Mouse (Mus musculus): ENCODE measurements around the gene Itgb2. TPM values are rescaled to one million over a fixed set of nuclear protein-coding genes. Genes with fewer than 3 reads are reported as not detected.

Gene Itgb2
- 18.7 and 23.1 TPM in 2 replicates for polyA plus RNA-seq (2015; fragmentation: Nextera tagmentation; extraction: Ambion mirVana)

DNA sequence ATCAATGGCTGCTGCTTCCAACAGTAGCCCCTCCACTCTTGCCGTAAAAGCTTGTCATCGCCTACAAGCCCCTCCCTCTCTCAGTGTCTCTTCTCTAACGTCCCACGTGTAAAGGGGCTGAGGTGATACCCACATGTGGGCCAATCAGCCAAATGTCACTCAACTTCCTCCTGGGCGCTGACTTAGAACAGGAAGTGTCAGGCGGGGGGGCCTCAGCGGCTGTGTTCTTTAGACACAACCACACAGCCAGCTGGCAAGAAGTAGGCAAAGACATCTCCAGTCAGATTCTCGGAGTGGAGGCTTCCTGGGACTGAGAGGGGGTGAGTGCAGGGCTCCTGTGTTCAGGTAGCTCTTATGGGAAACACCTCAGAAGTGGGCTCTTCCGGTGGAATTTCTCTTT, at the start of gene Itgb2:
Gene Itgb2 (plus strand): TSS at position 113 of the 400 bp plus-strand sequence.
- Histone ChIP-seq H3K27me3 (ENCODE audit: insufficient read depth, low read length) (no peaks in the 10 kb centered on the region), H3K36me3 (replicated peaks; ENCODE audit: insufficient read depth, low read length) (no peaks in the 10 kb centered on the region), H3K4me1 (ENCODE audit: insufficient read depth) (peaks cover 9% of the 10 kb centered on the region; the same call in 1 of the 2 replicates), H3K27ac (ENCODE audit: low read depth) (peak within 1 kb of the TSS; percentile 82), H3K9me3 (ENCODE audit: low read length) (no peaks in the 10 kb centered on the region), H3K9ac (replicated peaks) (peak within 1 kb of the TSS; percentile 62), H3K4me2 (ENCODE audit: low read depth, low read length) (peak within 1 kb of the TSS; percentile 61), H3K4me3 (ENCODE audit: low read depth, low read length) (peak within 1 kb of the TSS; percentile 46)
- 25% methylated on average over 9 of the region's 9 CpGs for WGBS (ENCODE audit: insufficient replicate concordance)
- peak; percentile 20; the same call in 1 of the 2 replicates for ATAC-seq
- peak; percentile 71 for DNase-seq
- TF ChIP-seq EP300 (IDR thresholded peaks at IDR 0.05; ENCODE audit: low read depth) (no peak), CTCF (IDR thresholded peaks at IDR 0.05; ENCODE audit: low read depth) (no peak)

DNA sequence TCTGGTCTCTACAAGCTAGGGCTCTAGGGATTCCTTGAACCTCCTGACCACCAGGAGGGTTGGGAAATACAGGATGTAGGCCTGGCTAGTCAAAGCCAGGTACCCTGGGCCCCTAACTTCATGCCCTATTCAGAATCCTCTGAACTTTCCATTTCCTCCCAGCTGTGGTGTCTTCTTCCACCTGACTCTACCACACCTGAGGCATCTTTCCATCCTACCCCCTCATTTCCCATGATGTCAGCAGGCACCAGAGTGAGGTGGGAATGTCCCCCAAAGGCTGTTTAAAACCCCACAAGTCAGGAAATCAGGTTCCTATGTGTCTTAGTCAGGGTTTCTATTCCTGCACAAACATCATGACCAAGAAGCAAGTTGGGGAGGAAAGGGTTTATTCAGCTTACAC, 48.2 kb upstream of the Itgb2 start:
- Histone ChIP-seq H3K27me3 (ENCODE audit: insufficient read depth, low read length) (no peaks in the 10 kb centered on the region), H3K9me3 (ENCODE audit: low read length) (no peaks in the 10 kb centered on the region), H3K27ac (ENCODE audit: low read depth) (no peak overlapping the region), H3K4me1 (ENCODE audit: insufficient read depth) (0 out of 2 replicates have a peak, but pooled peaks cover 3% of the 10 kb centered on the region), H3K9ac (replicated peaks) (no peak overlapping the region), H3K36me3 (replicated peaks; ENCODE audit: insufficient read depth, low read length) (peaks cover 7% of the 10 kb centered on the region), H3K4me2 (ENCODE audit: low read depth, low read length) (no peak overlapping the region), H3K4me3 (ENCODE audit: low read depth, low read length) (no peak overlapping the region)
- ATAC-seq (no peak), DNase-seq (no peak)
- TF ChIP-seq CTCF (IDR thresholded peaks at IDR 0.05; ENCODE audit: low read depth) = no peak
- no peak for TF ChIP-seq EP300 (IDR thresholded peaks at IDR 0.05; ENCODE audit: low read depth)

DNA sequence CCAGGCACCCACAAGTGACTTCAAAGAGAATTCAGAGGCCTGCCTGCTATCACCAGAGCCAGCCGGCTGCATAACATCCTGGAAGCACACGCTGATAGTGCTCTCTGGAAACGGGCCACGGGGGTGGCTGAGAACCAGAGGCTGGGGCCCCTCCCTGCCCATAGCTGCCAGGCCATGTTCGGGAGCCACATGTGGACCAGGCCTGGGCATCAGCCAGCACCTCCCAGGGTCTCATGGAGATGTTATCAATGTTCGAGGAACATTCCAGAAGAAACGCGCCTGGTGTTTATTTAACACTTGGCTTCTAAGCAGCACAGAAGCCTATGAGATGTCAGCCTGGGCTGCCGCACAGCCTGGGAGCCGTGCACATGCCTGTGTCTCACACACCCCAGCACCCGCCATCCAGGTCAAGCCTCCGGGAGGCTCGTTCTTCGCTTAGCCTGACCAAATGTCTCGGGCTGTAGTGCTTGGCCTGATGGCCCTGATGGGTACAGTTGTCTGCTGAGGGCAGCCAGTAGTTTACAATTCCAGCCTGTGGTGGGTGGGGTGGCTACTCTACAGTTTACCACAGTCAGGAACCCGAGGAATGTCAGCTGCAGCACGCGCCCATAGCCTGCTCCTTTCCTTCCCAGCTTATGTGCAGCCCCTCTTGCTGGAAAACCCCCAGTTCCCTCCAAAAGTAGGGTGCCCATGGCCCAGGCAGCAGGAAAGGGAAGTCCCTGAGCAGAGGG, 45.7 kb upstream of the Itgb2 start:
- DNase-seq (peak; percentile 54), ATAC-seq (peak; percentile 69)
- 37% methylated on average over 18 of the region's 18 CpGs for WGBS (ENCODE audit: insufficient replicate concordance)
- Histone ChIP-seq H3K36me3 (replicated peaks; ENCODE audit: insufficient read depth, low read length) (peaks cover 30% of the 10 kb centered on the region), H3K27me3 (ENCODE audit: insufficient read depth, low read length) (no peaks in the 10 kb centered on the region), H3K4me2 (ENCODE audit: low read depth, low read length) (no peak overlapping the region), H3K4me1 (ENCODE audit: insufficient read depth) (0 out of 2 replicates have a peak, but pooled peaks cover 3% of the 10 kb centered on the region), H3K27ac (ENCODE audit: low read depth) (no peak overlapping the region), H3K9me3 (ENCODE audit: low read length) (no peaks in the 10 kb centered on the region), H3K9ac (replicated peaks) (no peak overlapping the region), H3K4me3 (ENCODE audit: low read depth, low read length) (no peak overlapping the region)
- TF ChIP-seq CTCF (IDR thresholded peaks at IDR 0.05; ENCODE audit: low read depth) (no peak), EP300 (IDR thresholded peaks at IDR 0.05; ENCODE audit: low read depth) (peak; percentile 44; the same call in 1 of the 2 replicates)

DNA sequence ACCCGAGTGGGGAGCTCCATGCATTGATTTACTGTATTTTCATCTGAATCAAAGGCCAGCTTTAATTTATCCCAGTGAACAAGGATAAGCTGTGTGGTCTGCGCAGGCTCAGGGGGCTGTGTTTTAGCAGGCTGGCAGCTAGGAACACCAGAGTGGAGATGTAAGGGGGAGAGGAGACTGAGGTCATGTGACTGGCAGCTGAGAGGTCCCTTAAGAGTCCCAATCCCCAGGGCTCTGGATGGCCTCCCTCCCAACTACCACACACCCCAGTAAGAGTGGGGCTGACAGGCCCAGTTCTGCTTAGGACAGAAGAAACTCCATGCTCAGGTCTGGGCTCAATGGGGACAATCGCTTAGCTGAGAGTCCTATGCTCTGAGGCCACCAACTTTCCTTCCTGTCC, 44.3 kb upstream of the Itgb2 start:
- Histone ChIP-seq H3K36me3 (replicated peaks; ENCODE audit: insufficient read depth, low read length) (peaks cover 38% of the 10 kb centered on the region), H3K4me2 (ENCODE audit: low read depth, low read length) (no peak overlapping the region), H3K4me1 (ENCODE audit: insufficient read depth) (0 out of 2 replicates have a peak, but pooled peaks cover 3% of the 10 kb centered on the region), H3K9me3 (ENCODE audit: low read length) (no peaks in the 10 kb centered on the region), H3K27me3 (ENCODE audit: insufficient read depth, low read length) (no peaks in the 10 kb centered on the region), H3K27ac (ENCODE audit: low read depth) (no peak overlapping the region), H3K4me3 (ENCODE audit: low read depth, low read length) (no peak overlapping the region), H3K9ac (replicated peaks) (no peak overlapping the region)
- ATAC-seq = no peak
- TF ChIP-seq EP300 (IDR thresholded peaks at IDR 0.05; ENCODE audit: low read depth) = no peak
- WGBS (ENCODE audit: insufficient replicate concordance) = 87% methylated on average over 3 of the region's 3 CpGs
- DNase-seq = no peak

DNA sequence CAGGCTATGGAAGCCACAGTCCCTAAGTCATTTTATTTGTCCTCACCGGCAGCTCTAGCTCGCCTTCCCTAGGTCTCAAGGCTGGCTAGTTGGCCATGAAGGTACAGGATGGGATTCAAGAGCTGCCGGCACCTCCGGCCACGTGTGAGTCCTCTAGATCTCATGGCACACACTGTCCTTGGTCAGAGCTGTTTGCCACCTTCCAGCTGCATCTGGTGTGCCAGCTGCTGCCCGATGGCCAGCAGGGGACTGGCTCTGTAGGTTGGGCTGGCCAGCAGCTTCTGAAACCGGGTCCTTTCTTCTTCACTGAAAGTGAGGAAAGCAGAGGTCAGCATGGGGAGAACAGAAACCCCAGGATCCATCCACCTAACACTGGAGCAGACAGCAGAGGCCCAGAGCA, 41.9 kb upstream of the Itgb2 start:
- no peak for ATAC-seq
- Histone ChIP-seq H3K4me2 (ENCODE audit: low read depth, low read length) (no peak overlapping the region), H3K4me3 (ENCODE audit: low read depth, low read length) (no peak overlapping the region), H3K36me3 (replicated peaks; ENCODE audit: insufficient read depth, low read length) (peaks cover 42% of the 10 kb centered on the region), H3K4me1 (ENCODE audit: insufficient read depth) (0 out of 2 replicates have a peak, but pooled peaks cover 3% of the 10 kb centered on the region), H3K9me3 (ENCODE audit: low read length) (no peaks in the 10 kb centered on the region), H3K27ac (ENCODE audit: low read depth) (no peak overlapping the region), H3K9ac (replicated peaks) (no peak overlapping the region), H3K27me3 (ENCODE audit: insufficient read depth, low read length) (no peaks in the 10 kb centered on the region)
- WGBS (ENCODE audit: insufficient replicate concordance) = 84% methylated on average over 7 of the region's 7 CpGs
- TF ChIP-seq EP300 (IDR thresholded peaks at IDR 0.05; ENCODE audit: low read depth) = no peak
- no peak for TF ChIP-seq CTCF (IDR thresholded peaks at IDR 0.05; ENCODE audit: low read depth)
- DNase-seq = no peak

DNA sequence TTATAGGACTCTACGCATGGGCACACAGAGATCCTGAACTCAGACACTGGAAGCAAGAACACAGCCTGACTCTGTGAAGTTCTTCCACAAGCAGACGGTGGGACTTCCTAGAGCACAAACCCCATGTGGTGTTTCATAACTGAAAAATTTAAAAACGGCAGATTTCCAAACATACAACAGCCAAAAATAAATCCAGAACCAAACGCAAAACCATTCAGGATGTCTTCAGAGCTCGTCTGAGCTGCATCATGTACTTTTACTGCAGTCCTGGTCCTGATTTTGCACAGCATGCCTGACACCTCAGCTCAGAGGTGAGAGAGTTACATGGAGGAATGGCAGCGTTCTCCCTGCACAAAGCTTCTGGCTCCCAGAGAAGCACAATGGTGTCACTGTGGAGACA, 38.5 kb upstream of the Itgb2 start:
- Histone ChIP-seq H3K27ac (ENCODE audit: low read depth) (no peak overlapping the region), H3K4me1 (ENCODE audit: insufficient read depth) (no peaks in the 10 kb centered on the region; the same call in 1 of the 2 replicates), H3K4me2 (ENCODE audit: low read depth, low read length) (no peak overlapping the region), H3K9me3 (ENCODE audit: low read length) (no peaks in the 10 kb centered on the region), H3K4me3 (ENCODE audit: low read depth, low read length) (no peak overlapping the region), H3K36me3 (replicated peaks; ENCODE audit: insufficient read depth, low read length) (peaks cover 57% of the 10 kb centered on the region), H3K9ac (replicated peaks) (no peak overlapping the region), H3K27me3 (ENCODE audit: insufficient read depth, low read length) (no peaks in the 10 kb centered on the region)
- 83% methylated on average over 6 of the region's 6 CpGs for WGBS (ENCODE audit: insufficient replicate concordance)
- no peak for ATAC-seq
- no peak for TF ChIP-seq EP300 (IDR thresholded peaks at IDR 0.05; ENCODE audit: low read depth)
- no peak for TF ChIP-seq CTCF (IDR thresholded peaks at IDR 0.05; ENCODE audit: low read depth)
- DNase-seq = no peak
